Mouse (Mus musculus) thymus, adult 2 months (tissue): ENCODE results near the gene Cabp2.
"Not testable (repeated sequence)": the region's sequence is repeated elsewhere in the genome, so short reads cannot be mapped to it uniquely, and the experiment has no call there.

ENCODE experiments used
- CTCF ChIP-seq: fragments of 200-500 bp; IDR thresholded peaks from 2 replicates; pipeline ENCODE4 v1.5.1; 2012; ENCODE audit warnings: mild to moderate bottlenecking, control low read depth, low read length, moderate library complexity, borderline replicate concordance; ENCODE audit not compliant: control insufficient read depth, poor library complexity, insufficient read depth; ENCODE audit errors: extremely low read depth
- POLR2A ChIP-seq: fragments of 200-500 bp; IDR thresholded peaks from 2 replicates; pipeline ENCODE4 v1.6.1; 2012; ENCODE audit warnings: mild to moderate bottlenecking, low read length, control low read depth, moderate library complexity; ENCODE audit not compliant: control insufficient read depth, poor library complexity, insufficient read depth; ENCODE audit errors: extremely low read depth

DNA sequence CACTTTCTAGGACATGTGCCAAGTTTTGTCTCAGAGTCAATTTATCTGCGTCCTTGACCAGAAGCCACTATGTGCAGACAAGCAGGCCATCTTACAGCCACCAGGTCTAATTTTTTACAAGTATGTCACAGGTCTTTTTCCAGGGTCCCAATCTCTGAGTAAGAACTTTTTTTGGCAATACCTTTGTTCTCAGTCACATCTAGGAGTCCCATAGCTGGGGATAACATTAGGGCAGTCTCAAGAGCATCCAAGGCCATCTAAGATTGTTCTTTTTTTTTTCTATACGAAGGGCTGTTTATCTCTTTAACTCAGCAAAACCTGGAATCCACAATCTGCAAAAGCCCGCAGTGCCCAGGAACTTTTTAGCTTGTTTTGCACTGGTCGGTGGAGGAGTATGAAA is 18.0 kb upstream of the Cabp2 start:
- not testable (repeated sequence) for TF ChIP-seq CTCF, POLR2A
